Mouse (Mus musculus): ENCODE data around the gene Nolc1. TPM values are rescaled to one million over a fixed set of nuclear protein-coding genes. Genes with fewer than 3 reads are reported as not detected.

Gene Nolc1
- polyA plus RNA-seq, 1 experiment: 4.3 TPM

DNA sequence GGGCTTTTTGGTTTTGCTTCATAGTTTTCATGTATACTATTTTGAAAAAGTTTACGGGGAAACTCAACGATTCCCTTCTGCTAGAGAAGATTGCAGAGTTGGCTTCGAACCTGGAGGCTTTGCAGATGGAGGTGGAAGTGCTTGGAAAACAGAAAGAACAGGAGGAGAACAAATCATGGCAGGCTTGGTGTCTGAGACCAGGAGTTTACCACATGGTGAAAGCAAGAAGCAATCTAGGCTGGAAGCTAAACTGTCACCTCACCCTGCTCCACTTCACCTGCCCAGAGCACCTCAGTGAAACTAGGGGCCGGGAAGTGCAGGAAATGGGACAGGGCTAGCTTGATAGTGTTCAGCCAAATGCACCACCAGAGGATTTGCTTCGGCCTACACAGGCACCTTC, 20.7 kb downstream of the Nolc1 start:
- WGBS: 92% methylated on average over 5 of the region's 5 CpGs

DNA sequence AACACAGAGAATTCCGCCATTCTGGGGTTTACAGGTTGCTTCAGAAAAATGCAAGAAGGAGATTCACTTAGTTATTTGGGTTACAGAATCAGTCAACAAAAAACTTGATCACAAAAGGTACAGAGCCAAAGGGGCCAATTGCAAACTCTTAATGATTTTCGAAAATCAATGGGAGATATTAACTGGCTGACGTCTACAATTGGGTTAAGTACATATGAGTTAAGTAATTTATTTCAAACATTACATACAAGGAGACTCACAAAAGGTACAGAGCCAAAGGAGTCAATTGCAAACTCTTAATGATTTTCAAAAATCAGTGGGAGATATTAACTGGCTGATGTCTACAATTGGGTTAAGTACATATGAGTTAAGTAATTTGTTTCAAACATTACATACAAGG, 23.9 kb downstream of the Nolc1 start:
- WGBS: 88% methylated on average over 3 of the region's 3 CpGs

More for the DNA sequence above, 20.7 kb downstream of the Nolc1 start:
- H3K27me3 ChIP-seq (ENCODE audit: control insufficient read depth, insufficient read depth, low read length): no peaks in the 10 kb centered on the region
- TF ChIP-seq CTCF (IDR thresholded peaks at IDR 0.05; ENCODE audit: extremely low read depth, insufficient read length, insufficient replicate concordance, low read depth, low read length) (no peak), POLR2A (IDR thresholded peaks at IDR 0.05; ENCODE audit: low read depth, low read length) (no peak)
- H3K27ac ChIP-seq (ENCODE audit: insufficient read depth, low read depth, low read length): no peak overlapping the region
- no peak overlapping the region for H3K4me3 ChIP-seq (ENCODE audit: low read depth, low read length)
- H3K36me3 ChIP-seq (ENCODE audit: control insufficient read depth, insufficient read depth, low read length): no peaks in the 10 kb centered on the region
- no peaks in the 10 kb centered on the region for H3K4me1 ChIP-seq (ENCODE audit: control insufficient read depth, insufficient read depth, insufficient read length, low read length)

DNA sequence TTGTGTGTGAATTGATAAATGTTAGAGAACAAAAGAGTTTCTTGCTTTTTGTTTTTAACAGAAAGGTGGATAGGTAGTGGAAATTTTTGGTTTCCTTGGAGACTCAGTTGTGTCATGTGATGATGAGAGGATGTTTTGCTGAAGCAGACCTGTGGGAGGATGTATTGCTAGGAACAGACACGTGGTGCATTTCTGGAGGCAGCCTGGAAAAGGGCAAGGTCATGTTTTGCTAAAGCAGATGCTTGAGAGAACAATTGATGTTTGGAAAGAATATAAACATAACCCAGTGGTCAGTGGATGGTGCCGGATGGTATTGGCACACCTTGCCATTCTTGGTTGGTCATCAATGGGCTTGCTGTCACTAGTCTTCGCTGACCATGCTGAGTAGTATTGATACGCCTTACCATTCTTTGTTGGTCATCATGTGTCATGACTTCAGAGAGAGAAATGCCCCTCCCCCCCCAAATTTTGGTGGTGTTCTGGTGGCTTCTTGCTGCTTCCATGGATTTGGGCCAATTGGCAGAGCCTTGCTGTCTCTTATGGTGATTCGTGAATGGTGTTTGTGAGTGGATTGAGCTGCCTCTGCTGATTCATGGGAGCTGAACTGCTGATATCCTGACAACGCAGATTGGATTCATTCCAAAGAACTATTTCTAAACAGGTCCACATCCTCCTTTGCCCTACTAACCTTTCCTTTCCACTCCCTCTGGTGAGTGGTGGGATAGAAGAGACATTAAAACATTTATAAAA, 27.9 kb downstream of the Nolc1 start:
- Histone ChIP-seq H3K36me3 (ENCODE audit: control insufficient read depth, insufficient read depth, low read length) (no peaks in the 10 kb centered on the region), H3K27ac (ENCODE audit: insufficient read depth, low read depth, low read length) (no peak overlapping the region), H3K4me1 (ENCODE audit: control insufficient read depth, insufficient read depth, insufficient read length, low read length) (no peaks in the 10 kb centered on the region), H3K27me3 (ENCODE audit: control insufficient read depth, insufficient read depth, low read length) (no peaks in the 10 kb centered on the region), H3K4me3 (ENCODE audit: low read depth, low read length) (no peak overlapping the region)
- TF ChIP-seq CTCF (IDR thresholded peaks at IDR 0.05; ENCODE audit: extremely low read depth, insufficient read length, insufficient replicate concordance, low read depth, low read length) (no peak), POLR2A (IDR thresholded peaks at IDR 0.05; ENCODE audit: low read depth, low read length) (no peak)
- WGBS: 68% methylated on average over 6 of the region's 6 CpGs

More for the DNA sequence above, 23.9 kb downstream of the Nolc1 start:
- no peak overlapping the region for H3K4me3 ChIP-seq (ENCODE audit: low read depth, low read length)
- H3K4me1 ChIP-seq (ENCODE audit: control insufficient read depth, insufficient read depth, insufficient read length, low read length): no peaks in the 10 kb centered on the region
- no peak for TF ChIP-seq CTCF (IDR thresholded peaks at IDR 0.05; ENCODE audit: extremely low read depth, insufficient read length, insufficient replicate concordance, low read depth, low read length)
- TF ChIP-seq POLR2A (IDR thresholded peaks at IDR 0.05; ENCODE audit: low read depth, low read length): no peak
- no peak overlapping the region for H3K27ac ChIP-seq (ENCODE audit: insufficient read depth, low read depth, low read length)
- no peaks in the 10 kb centered on the region for H3K36me3 ChIP-seq (ENCODE audit: control insufficient read depth, insufficient read depth, low read length)
- no peaks in the 10 kb centered on the region for H3K27me3 ChIP-seq (ENCODE audit: control insufficient read depth, insufficient read depth, low read length)

DNA sequence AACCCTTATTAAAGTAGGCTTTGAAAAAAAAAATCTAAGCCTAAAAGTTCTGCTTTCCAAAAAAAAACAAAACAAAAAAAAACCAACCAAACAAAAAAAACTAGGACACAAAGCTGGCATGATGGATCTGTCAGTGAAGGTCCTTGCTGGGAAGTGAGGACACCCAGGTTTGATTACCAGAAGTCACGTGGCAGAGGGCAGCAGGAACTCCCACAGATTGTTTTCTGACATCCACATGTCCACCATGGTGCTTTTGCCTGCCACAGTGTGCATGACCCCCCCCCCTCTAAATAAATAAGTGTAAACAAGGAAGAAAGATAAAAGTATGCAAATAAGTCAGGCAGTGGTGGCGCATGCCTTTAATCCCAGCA, 28.5 kb downstream of the Nolc1 start:
- Histone ChIP-seq H3K4me1 (ENCODE audit: control insufficient read depth, insufficient read depth, insufficient read length, low read length) (no peaks in the 10 kb centered on the region), H3K4me3 (ENCODE audit: low read depth, low read length) (no peak overlapping the region), H3K27me3 (ENCODE audit: control insufficient read depth, insufficient read depth, low read length) (no peaks in the 10 kb centered on the region), H3K36me3 (ENCODE audit: control insufficient read depth, insufficient read depth, low read length) (no peaks in the 10 kb centered on the region), H3K27ac (ENCODE audit: insufficient read depth, low read depth, low read length) (no peak overlapping the region)
- WGBS: 64% methylated on average over 2 of the region's 2 CpGs
- TF ChIP-seq POLR2A (IDR thresholded peaks at IDR 0.05; ENCODE audit: low read depth, low read length): no peak

DNA sequence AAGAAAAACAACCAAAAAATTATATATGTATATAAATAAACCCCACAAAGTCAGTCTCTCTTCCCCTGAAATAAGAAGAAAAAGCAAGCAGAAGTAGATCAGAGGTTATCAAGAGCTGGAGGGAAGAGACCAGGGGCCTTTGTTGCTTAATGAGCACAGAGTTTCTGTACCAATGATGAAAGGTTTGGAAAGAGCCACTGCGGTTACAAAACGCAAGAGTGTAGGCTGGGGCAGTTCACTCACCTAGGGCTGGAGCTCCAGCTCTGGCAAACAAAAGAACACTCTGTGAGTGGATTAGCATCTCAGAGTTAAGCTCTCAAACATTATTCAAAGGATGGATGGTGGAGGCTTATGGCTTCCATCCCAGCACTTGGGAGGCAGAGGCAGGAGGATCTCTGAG, 34.6 kb downstream of the Nolc1 start:
- TF ChIP-seq POLR2A (IDR thresholded peaks at IDR 0.05; ENCODE audit: low read depth, low read length): no peak
- H3K4me1 ChIP-seq (ENCODE audit: control insufficient read depth, insufficient read depth, insufficient read length, low read length): no peaks in the 10 kb centered on the region
- no peaks in the 10 kb centered on the region for H3K27me3 ChIP-seq (ENCODE audit: control insufficient read depth, insufficient read depth, low read length)
- no peak overlapping the region for H3K4me3 ChIP-seq (ENCODE audit: low read depth, low read length)
- no peaks in the 10 kb centered on the region for H3K36me3 ChIP-seq (ENCODE audit: control insufficient read depth, insufficient read depth, low read length)
- H3K27ac ChIP-seq (ENCODE audit: insufficient read depth, low read depth, low read length): no peak overlapping the region
- 85% methylated on average over 2 of the region's 2 CpGs for whole genome bisulfite sequencing

DNA sequence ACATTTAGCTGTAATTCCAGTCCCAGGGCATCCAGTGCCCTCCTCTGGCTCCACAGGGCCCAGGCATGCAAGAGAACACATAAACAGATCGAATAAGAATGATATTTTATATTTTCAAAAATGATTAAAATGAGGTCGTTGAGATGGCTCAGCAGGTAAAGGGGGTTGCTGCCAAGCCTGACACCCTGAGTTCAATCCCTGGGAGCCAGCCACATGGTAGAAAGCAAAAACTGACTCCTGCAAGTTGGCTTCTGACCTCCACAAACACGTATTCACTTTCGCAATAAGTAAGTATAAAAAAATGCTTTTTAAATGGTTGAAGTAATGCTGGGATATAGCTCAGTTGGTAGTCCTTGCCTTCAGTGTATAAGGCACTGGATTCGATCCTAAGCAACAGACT, 35.1 kb downstream of the Nolc1 start:
- TF ChIP-seq CTCF (IDR thresholded peaks at IDR 0.05; ENCODE audit: extremely low read depth, insufficient read length, insufficient replicate concordance, low read depth, low read length): no peak
- no peak for TF ChIP-seq POLR2A (IDR thresholded peaks at IDR 0.05; ENCODE audit: low read depth, low read length)
- no peak overlapping the region for H3K4me3 ChIP-seq (ENCODE audit: low read depth, low read length)
- 73% methylated on average over 5 of the region's 5 CpGs for WGBS

DNA sequence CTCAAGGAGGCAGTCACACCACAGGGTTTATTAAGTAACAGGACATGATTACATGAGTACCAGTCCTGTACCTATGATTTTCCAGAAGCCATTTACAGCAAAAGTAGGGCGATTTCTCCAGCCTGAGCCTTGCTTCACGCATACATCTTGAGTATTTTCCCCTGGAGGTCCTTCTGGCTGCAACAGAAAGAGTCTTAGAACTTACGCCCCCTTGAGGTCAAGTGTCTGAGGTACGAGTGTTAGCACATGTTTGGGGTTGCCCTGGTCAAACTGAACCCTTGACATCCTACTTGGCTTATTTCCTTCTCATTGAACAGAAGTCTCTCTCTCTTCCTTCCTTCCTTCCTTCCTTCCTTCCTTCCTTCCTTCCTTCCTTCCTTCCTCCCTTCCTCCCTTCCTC, 39.0 kb downstream of the Nolc1 start:
- H3K4me1 ChIP-seq (ENCODE audit: control insufficient read depth, insufficient read depth, insufficient read length, low read length): no peaks in the 10 kb centered on the region
- no peak for TF ChIP-seq POLR2A (IDR thresholded peaks at IDR 0.05; ENCODE audit: low read depth, low read length)
- TF ChIP-seq CTCF (IDR thresholded peaks at IDR 0.05; ENCODE audit: extremely low read depth, insufficient read length, insufficient replicate concordance, low read depth, low read length): no peak
- 48% methylated on average over 4 of the region's 4 CpGs for WGBS
- no peak overlapping the region for H3K27ac ChIP-seq (ENCODE audit: insufficient read depth, low read depth, low read length)
- no peak overlapping the region for H3K4me3 ChIP-seq (ENCODE audit: low read depth, low read length)
- H3K36me3 ChIP-seq (ENCODE audit: control insufficient read depth, insufficient read depth, low read length): no peaks in the 10 kb centered on the region
- 0 out of 2 replicates have a peak, but pooled peaks cover 2% of the 10 kb centered on the region for H3K27me3 ChIP-seq (ENCODE audit: control insufficient read depth, insufficient read depth, low read length)

More for the DNA sequence above, 35.1 kb downstream of the Nolc1 start:
- H3K27ac ChIP-seq (ENCODE audit: insufficient read depth, low read depth, low read length): no peak overlapping the region
- no peaks in the 10 kb centered on the region for H3K4me1 ChIP-seq (ENCODE audit: control insufficient read depth, insufficient read depth, insufficient read length, low read length)
- H3K36me3 ChIP-seq (ENCODE audit: control insufficient read depth, insufficient read depth, low read length): no peaks in the 10 kb centered on the region
- no peaks in the 10 kb centered on the region for H3K27me3 ChIP-seq (ENCODE audit: control insufficient read depth, insufficient read depth, low read length)
